20 mouse cellular contexts compared by ENCODE assay signal in genomic region chr7:37630410-37630809, GRCm38 (mm10).
A peak's percentile ranks its signal among the peaks of the same experiment; 100 is the strongest.
DNase-seq lines count a peak whose midpoint lies in the region; ATAC-seq lines count a peak whose summit lies in the region.
"Had no signal": no experiment of that assay in that cellular context is flagged by ENCODE, and none has a peak within 500 bp of the region (broad histone marks: within the 10 kb centered on the region; RNA-seq: fewer than 3 reads in every experiment).

No protein-coding gene starts in this region.

- ATAC-seq in granulocyte monocyte progenitor cell, adult 5-6 weeks (replicated peaks; ENCODE audit: poor library complexity, severe bottlenecking): peak; percentile 66
- peak; percentile 80 for ATAC-seq in megakaryocyte progenitor cell, adult 5-6 weeks (replicated peaks; ENCODE audit: poor library complexity)
- ATAC-seq: activated CD4-positive, CD25-positive, alpha-beta regulatory T cell, adult 4 months; CD4-positive, CD25-positive, alpha-beta regulatory T cell, adult 4 months; Patski had no signal

- DNase-seq in brain, adult 2 months (ENCODE audit: low read depth, low spot score): peak; percentile 25
- DNase-seq in testis, postnatal 10 days (ENCODE audit: low spot score): no peak
- no peak for DNase-seq in lung, postnatal 14 days
- DNase-seq in lung, adult 18-20 months: no peak
- DNase-seq: adrenal gland, adult 2 months; adrenal gland, adult 8-10 months; adrenal gland, postnatal 10 days; adrenal gland, postnatal 14 days; adrenal gland, postnatal 25 days; adrenal gland, postnatal 36 days; B cell, adult 2 months; cerebellum, adult 11 months; cerebellum, adult 11-12 months; cerebellum, adult 18-20 months; cerebellum, adult 2 months had no signal
